Mouse (Mus musculus) CD4-positive helper T cell, adult 2 months (primary cell): ENCODE results near the gene Prkn.

ENCODE experiments used
- DNase-seq: peaks from one replicate; pipeline ENCODE4 v3.0.0-alpha.2; 2012; ENCODE audit warnings: low read depth, missing footprints, low spot score

Gene Prkn

GRCm38 (mm10) chr17:10840148-10840707 is at the start of gene Prkn, which contains the start of gene Pacrg:
Gene Prkn, plus strand, starts transcription at chr17:10840384.
Gene Pacrg, minus strand, starts transcription at chr17:10840311.
- peak; percentile 96 for DNase-seq

- DNase-seq, result no peak
Observed at GRCm38 (mm10) chr17:10791661-10792060, 48.5 kb upstream of the Prkn start.

- DNase-seq, result no peak
Observed at GRCm38 (mm10) chr17:10806692-10807091, 33.5 kb upstream of the Prkn start.

DNA sequence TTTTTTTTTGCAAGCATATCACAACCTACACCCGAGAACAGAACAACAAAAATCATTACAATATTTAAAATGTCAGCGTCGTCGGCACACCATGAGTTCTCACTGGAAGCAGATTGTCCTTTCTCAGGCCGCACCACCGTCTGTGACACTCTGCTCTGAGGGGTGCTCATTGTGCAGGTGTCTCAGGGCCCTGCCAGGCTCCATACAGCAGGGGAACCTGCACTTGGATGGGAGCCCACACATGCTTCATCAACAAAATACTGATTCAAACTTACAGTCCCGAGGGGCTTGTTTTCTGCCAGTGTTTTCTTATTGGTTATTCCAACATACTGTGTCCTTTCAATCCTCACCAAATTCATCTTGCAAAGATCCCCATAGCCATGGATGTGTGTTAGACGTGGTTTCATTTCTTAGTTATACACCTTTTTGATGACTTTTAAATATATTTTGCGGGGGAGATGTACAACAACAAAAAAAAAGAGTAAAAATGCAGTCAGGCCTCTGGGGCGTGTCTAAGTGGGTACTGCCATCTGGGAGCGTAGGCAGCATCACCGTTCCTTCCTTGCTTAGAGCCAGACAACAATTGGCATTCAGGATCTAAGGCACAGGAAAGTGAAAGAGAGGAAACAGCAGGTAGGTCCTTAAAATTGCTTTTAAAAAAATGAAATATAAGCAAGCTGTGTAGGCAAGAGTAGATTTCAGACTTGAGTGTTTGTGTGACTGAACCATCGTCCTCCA is 32.8 kb upstream of the Prkn start:
- DNase-seq, result no peak

GRCm38 (mm10) chr17:10808571-10808970 is 31.6 kb upstream of the Prkn start:
- no peak for DNase-seq

DNA sequence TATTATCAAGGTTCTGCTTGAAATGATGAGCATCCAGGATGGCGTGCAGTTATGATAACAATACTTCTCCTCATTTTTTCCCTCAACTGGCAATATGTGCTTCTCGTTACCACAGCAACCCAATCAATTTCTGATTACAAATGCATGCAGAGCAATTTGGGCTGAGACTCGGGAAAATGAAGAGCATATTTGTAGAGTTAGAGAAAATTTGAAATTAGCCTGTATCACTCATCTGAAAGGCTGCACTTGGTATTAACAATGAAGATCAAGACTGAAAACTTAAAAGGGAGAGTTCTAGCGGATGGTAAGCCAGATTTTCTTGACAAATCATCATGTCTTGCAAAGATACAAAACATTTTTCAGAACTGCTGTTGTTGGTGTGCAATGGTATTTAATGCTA is 21.2 kb upstream of the Prkn start:
- DNase-seq, result no peak

- DNase-seq, result peak; percentile 43
Observed at GRCm38 (mm10) chr17:10840731-10841201, 582 bp downstream of the Prkn start.

DNA sequence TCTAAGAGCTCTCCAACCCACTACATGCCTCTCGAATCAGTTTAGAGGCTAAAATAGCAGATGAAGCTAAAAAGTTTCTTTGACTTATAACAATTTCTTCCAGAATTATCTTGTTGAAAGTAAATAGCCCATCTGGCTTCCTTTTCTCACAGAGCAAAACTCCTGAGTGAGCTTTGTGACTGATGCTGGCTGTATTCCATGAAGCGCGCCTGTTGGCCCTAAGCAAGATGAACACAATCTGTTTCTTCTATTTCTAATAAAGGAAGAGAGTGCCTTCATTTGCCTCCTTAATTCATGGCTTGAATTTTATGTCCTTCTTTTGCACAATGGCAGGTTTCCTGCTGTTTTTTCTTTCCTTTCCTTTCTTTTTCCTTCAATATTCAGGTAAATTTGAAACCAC is 14.0 kb downstream of the Prkn start:
- DNase-seq, result no peak

DNA sequence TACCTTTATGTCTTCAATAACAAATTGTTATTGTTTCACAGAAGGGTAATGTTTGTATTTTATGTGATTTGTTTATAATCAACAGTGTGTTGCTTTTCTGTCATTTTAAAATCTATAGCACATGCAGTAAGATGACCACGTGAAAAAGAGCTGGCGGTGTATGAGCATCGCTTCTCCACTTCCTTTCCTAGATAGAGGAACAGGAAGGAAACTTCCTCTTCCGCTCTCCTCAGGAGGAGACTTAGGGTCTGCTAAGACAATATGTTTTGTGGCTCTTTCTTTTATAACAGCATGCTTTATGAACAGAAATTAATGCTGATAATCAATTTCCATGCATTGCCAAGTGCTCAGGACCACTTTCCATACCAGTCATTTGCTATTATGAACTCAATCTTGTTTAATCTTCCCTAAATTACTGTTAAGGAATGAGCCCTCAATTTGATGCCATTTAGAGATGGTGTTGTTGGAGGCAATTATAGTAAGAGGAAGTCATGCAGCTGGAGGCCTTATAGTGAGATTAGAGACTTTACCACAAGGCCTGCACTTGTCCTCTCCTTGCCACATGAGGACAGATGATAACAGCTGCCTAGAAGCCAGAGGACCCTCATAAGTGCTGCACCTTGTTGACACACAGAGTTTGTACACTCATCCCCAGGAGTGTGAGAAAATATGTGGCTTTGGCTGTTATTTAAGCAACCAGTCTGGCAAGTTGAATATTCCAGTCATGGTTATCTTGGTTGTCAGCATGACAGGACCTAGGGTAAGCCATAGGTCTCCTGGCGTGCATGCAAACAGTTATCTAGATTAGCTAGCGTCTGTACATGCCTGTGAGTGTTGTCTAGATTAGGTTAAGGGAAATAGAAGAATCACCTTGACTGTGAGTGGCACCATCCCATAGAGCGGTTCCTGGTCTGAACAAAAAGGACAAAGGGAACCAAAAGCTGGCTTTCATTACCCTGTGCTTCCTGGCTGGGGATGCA is 34.3 kb downstream of the Prkn start:
- DNase-seq, result no peak

GRCm38 (mm10) chr17:10878986-10879385 is 38.8 kb downstream of the Prkn start:
- DNase-seq, result no peak

GRCm38 (mm10) chr17:10882260-10882659 is 42.1 kb downstream of the Prkn start:
- DNase-seq, result no peak

- no peak for DNase-seq
Observed at GRCm38 (mm10) chr17:10887924-10888323, 47.7 kb downstream of the Prkn start.

DNA sequence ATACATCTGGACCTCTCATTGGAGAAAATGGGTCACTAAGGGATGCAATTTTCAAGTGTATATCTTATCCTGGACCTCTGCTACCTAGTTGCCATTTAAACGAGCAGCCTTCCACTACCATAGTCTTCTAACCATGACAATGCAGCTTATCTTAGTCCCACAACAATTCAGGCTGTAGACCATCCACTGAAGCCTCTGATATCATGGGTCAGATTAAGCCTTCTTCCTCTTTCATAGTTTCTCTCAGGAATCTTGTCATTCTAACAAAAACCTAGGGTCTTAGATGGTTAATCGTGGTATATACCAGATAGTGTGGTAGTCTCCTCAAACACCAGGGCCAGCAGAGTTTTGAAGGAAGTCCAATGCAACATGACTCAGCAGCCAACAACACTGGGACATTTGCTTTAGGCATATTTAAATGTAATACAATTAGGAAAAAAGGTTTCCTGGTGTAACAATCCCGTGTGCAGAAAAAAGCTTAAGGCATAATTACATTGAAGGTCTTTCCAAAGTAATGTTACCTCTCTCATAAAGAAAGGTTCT is 61.6 kb downstream of the Prkn start:
- no peak for DNase-seq

- no peak for DNase-seq
Observed at GRCm38 (mm10) chr17:10936698-10937097, 96.5 kb downstream of the Prkn start.

GRCm38 (mm10) chr17:10937844-10938243 is 97.7 kb downstream of the Prkn start:
- DNase-seq, result no peak

DNA sequence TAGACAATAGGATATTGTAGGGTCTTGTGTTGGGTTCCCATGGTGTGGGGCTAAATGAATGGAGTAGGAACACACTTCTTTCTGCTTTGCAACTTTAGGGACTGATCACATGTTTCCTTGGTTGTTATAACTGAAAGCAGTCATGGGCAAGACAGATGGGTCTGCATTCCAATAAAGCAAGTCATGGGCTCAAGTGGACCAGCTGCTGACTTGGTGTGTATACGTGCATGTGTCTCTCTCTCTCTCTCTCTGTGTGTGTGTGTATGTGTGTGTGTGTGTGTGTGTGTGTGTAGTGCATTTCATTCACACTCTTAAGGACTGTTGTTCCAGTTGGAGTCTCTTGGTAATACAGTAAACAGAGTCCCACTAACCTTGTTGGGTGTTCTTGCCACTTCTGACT is 98.6 kb downstream of the Prkn start:
- DNase-seq, result no peak

DNA sequence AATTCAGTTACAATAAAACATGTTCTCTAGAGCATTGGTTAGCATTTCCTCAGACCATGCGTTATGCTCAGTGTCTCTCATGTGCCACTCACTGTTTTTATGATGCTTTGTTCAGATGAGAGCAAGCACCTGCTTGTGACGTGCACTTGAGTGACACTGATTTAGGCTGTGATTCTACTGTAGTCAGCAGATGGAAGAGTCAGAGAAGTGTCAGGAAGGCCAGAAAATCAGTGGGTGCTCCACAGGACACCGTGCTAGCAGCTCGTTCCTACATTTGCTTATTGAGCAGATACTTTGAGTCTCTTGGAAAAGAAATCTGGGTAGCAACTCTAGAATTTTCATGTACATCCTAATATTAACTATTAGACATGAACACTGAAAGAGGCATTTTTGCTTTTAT is 106.4 kb downstream of the Prkn start:
- DNase-seq, result no peak

- DNase-seq, result no peak
Observed at GRCm38 (mm10) chr17:10947614-10948013, 107.4 kb downstream of the Prkn start.

DNA sequence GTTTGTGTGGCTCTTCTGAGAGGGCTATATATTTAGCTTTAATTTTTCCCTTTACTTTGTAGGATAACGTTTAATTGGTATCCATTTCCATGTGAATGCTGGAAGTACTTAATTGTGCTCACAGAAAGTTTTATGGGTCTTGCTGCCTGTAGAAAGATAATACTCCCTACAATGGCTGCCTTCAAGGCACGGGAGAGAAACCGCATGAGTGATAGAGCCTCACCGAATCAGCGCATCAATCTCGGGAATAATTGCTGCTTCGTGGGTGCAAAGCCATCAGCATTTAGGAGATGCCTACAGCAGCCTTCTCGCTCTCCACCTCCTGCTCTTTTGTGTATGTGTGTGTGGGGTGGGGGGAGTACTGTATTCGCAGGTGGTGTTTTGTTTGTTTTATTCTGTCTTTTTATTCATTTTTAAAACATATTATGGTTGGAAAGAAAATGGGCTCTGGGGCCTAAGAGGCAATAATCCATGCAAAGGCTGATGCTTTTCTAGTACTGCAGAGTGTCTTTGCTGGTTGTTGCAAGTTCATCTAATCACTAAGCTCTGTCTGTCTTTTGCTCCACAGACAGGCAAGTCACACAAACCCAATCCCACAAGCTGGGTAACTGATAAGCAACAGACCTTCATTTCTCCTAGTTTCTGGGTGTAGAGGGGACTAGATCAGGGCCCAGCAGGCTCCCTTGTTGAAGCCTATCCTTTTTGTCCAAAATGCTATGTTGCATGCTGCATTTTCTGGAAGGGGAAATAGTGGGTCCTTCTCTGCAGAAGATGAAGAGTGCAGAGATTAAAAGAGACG is 119.1 kb downstream of the Prkn start:
- no peak for DNase-seq

DNA sequence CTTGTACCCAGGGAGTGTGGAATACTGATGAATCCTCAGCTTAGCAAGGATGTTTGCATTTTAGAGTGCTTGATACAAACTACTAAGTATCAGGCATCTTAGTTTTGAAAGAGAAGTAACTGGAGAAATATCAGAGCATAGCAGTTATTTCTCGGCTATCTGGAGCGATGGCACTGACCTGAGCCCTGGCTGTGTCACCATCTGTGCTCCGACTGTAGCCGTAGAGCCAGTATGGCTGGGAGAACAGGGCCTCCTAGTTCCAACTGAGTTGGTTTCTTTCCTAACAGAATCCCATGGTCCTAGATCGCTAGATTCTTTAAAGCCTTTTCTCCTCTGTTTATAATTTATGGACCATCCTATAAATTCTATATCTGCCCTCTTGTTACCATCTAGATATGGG is 122.0 kb downstream of the Prkn start:
- no peak for DNase-seq

- no peak for DNase-seq
Observed at GRCm38 (mm10) chr17:10982136-10982535, 142.0 kb downstream of the Prkn start.
